Mouse (Mus musculus) forebrain, embryonic 16.5 days (tissue): ENCODE measurements around the gene Rab29. TPM values are rescaled to one million over a fixed set of nuclear protein-coding genes. Genes with fewer than 3 reads are reported as not detected.

Source experiments
- ATAC-seq: fragments of 200-750 bp; cut with Nextera tagmentation; 2 replicates; pipeline ENCODE4 v1.8.0; 2017; ENCODE audit warnings: mild to moderate bottlenecking, moderate library complexity
- H3K27ac ChIP-seq: fragments of 300-500 bp; sonication (generic); 2 replicates; pipeline ENCODE4 v1.5.1; 2014; ENCODE audit warnings: low read length, control low read depth
- H3K27me3 ChIP-seq: fragments of 300-500 bp; sonication (generic); replicated peaks from 2 replicates; pipeline ENCODE4 v1.6.1; 2014; ENCODE audit warnings: low read length; ENCODE audit not compliant: control insufficient read depth, insufficient read depth
- H3K36me3 ChIP-seq: fragments of 300-500 bp; sonication (generic); 2 replicates; pipeline ENCODE4 v1.6.1; 2014; ENCODE audit not compliant: control insufficient read depth, insufficient read depth
- H3K4me1 ChIP-seq: fragments of 300-500 bp; sonication (generic); replicated peaks from 2 replicates; pipeline ENCODE4 v1.6.1; 2014; ENCODE audit warnings: low read length; ENCODE audit not compliant: control insufficient read depth, insufficient read depth
- H3K4me2 ChIP-seq: fragments of 300-500 bp; sonication (generic); 2 replicates; pipeline ENCODE4 v1.6.1; 2014; ENCODE audit warnings: mild to moderate bottlenecking, low read length, control low read depth
- H3K4me3 ChIP-seq: fragments of 300-500 bp; sonication (generic); replicated peaks from 2 replicates; pipeline ENCODE4 v1.5.1; 2014; ENCODE audit warnings: mild to moderate bottlenecking, low read length, control low read depth
- H3K9ac ChIP-seq: fragments of 300-500 bp; sonication (generic); replicated peaks from 2 replicates; pipeline ENCODE4 v1.6.1; 2014; ENCODE audit warnings: low read depth, low read length, control low read depth
- H3K9me3 ChIP-seq: fragments of 300-500 bp; sonication (generic); 2 replicates; pipeline ENCODE4 v1.6.1; 2016; ENCODE audit warnings: low read length; ENCODE audit not compliant: control insufficient read depth
- WGBS: fragments of 180-500 bp; shearing (Covaris S2); extraction: QIAGEN DNeasy Blood & Tissue Kit; methylation state at CpG from one replicate; pipeline ENCODE4 v1.1.7; 2014; 5-methylcytosine and 5-hydroxymethylcytosine counted together
- polyA plus RNA-seq: library from polyadenylated mRNA; unstranded; fragments of >200 nt; fragmentation: Nextera tagmentation; extraction: Ambion mirVana; gene quantifications from 2 replicates; pipeline ENCODE4 v1.2.1, GENCODE M21; 2015

Rab29 gene
- polyA plus RNA-seq, 1 experiment from 2014 or later, result 8.8 TPM

GRCm38 (mm10) chr1:131827787-131828258 lies 39.2 kb upstream of the Rab29 start:
- Histone ChIP-seq H3K4me2 (peak overlapping the region; percentile 87), H3K27me3 (no peaks in the 10 kb centered on the region), H3K27ac (peak overlapping the region; percentile 67), H3K36me3 (no peaks in the 10 kb centered on the region), H3K9ac (peak overlapping the region; percentile 78), H3K9me3 (no peaks in the 10 kb centered on the region), H3K4me1 (peaks cover 34% of the 10 kb centered on the region), H3K4me3 (peak overlapping the region; percentile 72)
- peak; percentile 96 for ATAC-seq
- WGBS, result 0% methylated on average over 31 of the region's 36 CpGs

DNA sequence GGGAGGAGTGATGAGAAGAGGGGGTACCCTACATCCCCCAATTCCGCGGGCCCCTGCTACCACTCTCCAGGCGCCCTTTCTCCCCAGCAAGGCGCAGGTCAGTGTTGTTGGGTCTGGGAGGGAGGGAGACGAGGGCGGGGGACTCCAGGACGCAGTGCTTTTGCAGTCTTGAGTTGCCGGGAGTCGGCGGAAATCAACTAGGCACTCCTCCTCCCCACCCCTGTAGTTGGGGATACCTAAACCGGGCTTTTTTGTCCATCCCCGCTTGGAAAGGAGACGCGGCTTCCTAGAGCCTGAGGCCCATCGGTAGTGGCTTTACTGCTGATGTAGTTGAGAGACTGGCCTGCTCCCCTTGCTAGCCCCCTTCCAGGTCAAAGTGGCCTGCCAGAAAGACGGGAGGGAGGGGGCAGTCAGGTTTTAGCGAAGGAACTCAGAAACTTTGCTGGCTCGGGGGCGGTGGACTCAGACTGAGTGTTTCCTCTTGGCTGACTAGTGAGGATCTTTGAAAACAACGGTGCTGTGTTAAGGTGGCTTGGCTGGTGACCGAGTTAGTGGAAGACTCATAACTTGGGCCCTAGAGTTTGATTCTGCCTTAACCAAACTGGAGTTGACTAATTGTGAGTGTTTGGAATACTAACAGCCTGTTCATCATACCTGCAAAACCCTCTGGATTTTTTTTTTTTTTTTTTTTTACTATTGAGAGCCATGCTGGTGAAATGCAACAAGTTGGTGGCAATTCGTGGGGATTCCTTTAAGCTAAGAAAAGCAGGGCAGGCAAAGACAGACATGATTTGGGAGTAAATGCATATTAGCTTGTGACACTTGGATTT lies 38.5 kb upstream of the Rab29 start:
- H3K9me3 ChIP-seq, result no peaks in the 10 kb centered on the region
- H3K9ac ChIP-seq, result peak overlapping the region; percentile 65
- no peaks in the 10 kb centered on the region for H3K36me3 ChIP-seq
- peak overlapping the region; percentile 72 for H3K4me3 ChIP-seq
- H3K27ac ChIP-seq, result peak overlapping the region; percentile 67; the same call in 1 of the 2 replicates
- 1% methylated on average over 20 of the region's 22 CpGs for WGBS
- H3K27me3 ChIP-seq, result no peaks in the 10 kb centered on the region
- peak; percentile 49 for ATAC-seq
- H3K4me2 ChIP-seq, result peak overlapping the region; percentile 53
- peaks cover 34% of the 10 kb centered on the region for H3K4me1 ChIP-seq

GRCm38 (mm10) chr1:131829279-131829678 lies 37.7 kb upstream of the Rab29 start:
- Histone ChIP-seq H3K4me3 (peak overlapping the region; percentile 72), H3K27me3 (no peaks in the 10 kb centered on the region), H3K4me1 (peaks cover 34% of the 10 kb centered on the region), H3K27ac (no peak overlapping the region), H3K9ac (peak overlapping the region; percentile 30; the same call in 1 of the 2 replicates), H3K36me3 (no peaks in the 10 kb centered on the region), H3K4me2 (peak overlapping the region; percentile 53), H3K9me3 (no peaks in the 10 kb centered on the region)
- ATAC-seq, result no peak
- WGBS, result 41% methylated on average over 5 of the region's 5 CpGs

DNA sequence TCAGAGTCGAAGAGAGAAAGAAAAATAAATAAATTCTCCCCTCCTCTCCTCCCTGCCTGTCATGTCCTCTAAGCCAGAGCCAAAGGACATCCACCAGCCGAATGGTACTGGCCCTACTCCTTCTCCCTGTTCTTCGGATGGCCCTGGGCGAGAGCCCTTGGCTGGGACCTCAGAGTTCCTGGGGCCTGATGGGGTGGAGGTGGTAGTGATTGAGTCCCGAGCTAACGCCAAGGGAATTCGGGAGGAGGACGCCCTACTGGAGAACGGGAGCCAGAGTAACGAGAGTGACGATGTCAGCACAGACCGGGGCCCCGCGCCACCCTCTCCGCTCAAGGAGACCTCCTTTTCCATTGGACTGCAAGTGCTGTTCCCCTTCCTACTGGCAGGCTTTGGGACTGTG lies 36.5 kb upstream of the Rab29 start:
- Histone ChIP-seq H3K9ac (no peak overlapping the region), H3K4me3 (no peak overlapping the region), H3K36me3 (no peaks in the 10 kb centered on the region), H3K4me2 (no peak overlapping the region), H3K27ac (no peak overlapping the region), H3K9me3 (no peaks in the 10 kb centered on the region), H3K4me1 (peaks cover 34% of the 10 kb centered on the region), H3K27me3 (no peaks in the 10 kb centered on the region)
- WGBS, result 90% methylated on average over 15 of the region's 15 CpGs
- ATAC-seq, result no peak

GRCm38 (mm10) chr1:131830971-131831641 lies 35.9 kb upstream of the Rab29 start:
- H3K27me3 ChIP-seq, result no peaks in the 10 kb centered on the region
- peaks cover 34% of the 10 kb centered on the region for H3K4me1 ChIP-seq
- no peaks in the 10 kb centered on the region for H3K36me3 ChIP-seq
- H3K9ac ChIP-seq, result no peak overlapping the region
- WGBS, result 84% methylated on average over 8 of the region's 8 CpGs
- H3K9me3 ChIP-seq, result no peaks in the 10 kb centered on the region
- H3K4me2 ChIP-seq, result no peak overlapping the region
- ATAC-seq, result no peak
- H3K27ac ChIP-seq, result no peak overlapping the region
- H3K4me3 ChIP-seq, result no peak overlapping the region

GRCm38 (mm10) chr1:131837035-131837434 lies 30.0 kb upstream of the Rab29 start:
- Histone ChIP-seq H3K9me3 (no peaks in the 10 kb centered on the region), H3K36me3 (0 out of 2 replicates have a peak, but pooled peaks cover 3% of the 10 kb centered on the region), H3K4me1 (peaks cover 4% of the 10 kb centered on the region; the same call in 1 of the 2 replicates), H3K4me3 (no peak overlapping the region), H3K4me2 (no peak overlapping the region), H3K27ac (no peak overlapping the region), H3K9ac (no peak overlapping the region), H3K27me3 (no peaks in the 10 kb centered on the region)
- ATAC-seq, result no peak
- 81% methylated on average over 3 of the region's 3 CpGs for WGBS

DNA sequence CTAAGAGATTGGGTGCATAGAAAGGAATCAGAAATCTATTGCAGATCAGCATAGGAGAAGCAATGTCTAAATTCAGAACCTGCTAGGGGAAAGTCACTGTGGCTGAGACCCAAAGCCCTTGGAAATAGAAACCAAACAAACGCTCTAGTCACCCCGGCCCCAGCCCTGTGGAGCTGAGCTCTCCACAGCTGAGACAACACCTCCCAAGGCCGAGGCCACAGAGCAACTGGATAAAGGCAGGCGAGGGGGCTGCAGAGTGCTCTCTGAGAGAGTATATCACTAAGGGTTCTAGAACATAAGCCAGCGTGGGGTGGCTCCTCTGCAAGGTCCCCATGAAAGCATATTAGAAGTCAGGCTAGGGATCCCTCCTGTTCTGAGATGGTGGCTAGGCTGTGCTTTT lies 28.5 kb upstream of the Rab29 start:
- no peaks in the 10 kb centered on the region for H3K9me3 ChIP-seq
- H3K27me3 ChIP-seq, result no peaks in the 10 kb centered on the region
- H3K4me3 ChIP-seq, result no peak overlapping the region
- no peak overlapping the region for H3K27ac ChIP-seq
- H3K36me3 ChIP-seq, result 0 out of 2 replicates have a peak, but pooled peaks cover 3% of the 10 kb centered on the region
- H3K4me1 ChIP-seq, result no peaks in the 10 kb centered on the region
- no peak overlapping the region for H3K9ac ChIP-seq
- ATAC-seq, result no peak
- no peak overlapping the region for H3K4me2 ChIP-seq
- 89% methylated on average over 5 of the region's 5 CpGs for WGBS

GRCm38 (mm10) chr1:131839279-131839678 lies 27.7 kb upstream of the Rab29 start:
- Histone ChIP-seq H3K4me2 (no peak overlapping the region), H3K27ac (no peak overlapping the region), H3K4me3 (no peak overlapping the region), H3K4me1 (no peaks in the 10 kb centered on the region), H3K9ac (no peak overlapping the region), H3K27me3 (no peaks in the 10 kb centered on the region), H3K9me3 (no peaks in the 10 kb centered on the region), H3K36me3 (0 out of 2 replicates have a peak, but pooled peaks cover 3% of the 10 kb centered on the region)
- 49% methylated on average over 2 of the region's 2 CpGs for WGBS
- peak; percentile 45; the same call in 1 of the 2 replicates for ATAC-seq

- no peaks in the 10 kb centered on the region for H3K9me3 ChIP-seq
- H3K4me1 ChIP-seq, result no peaks in the 10 kb centered on the region
- no peaks in the 10 kb centered on the region for H3K27me3 ChIP-seq
- H3K36me3 ChIP-seq, result 0 out of 2 replicates have a peak, but pooled peaks cover 3% of the 10 kb centered on the region
- no peak overlapping the region for H3K27ac ChIP-seq
- ATAC-seq, result no peak
- H3K9ac ChIP-seq, result no peak overlapping the region
- no peak overlapping the region for H3K4me3 ChIP-seq
- WGBS, result 85% methylated on average over 4 of the region's 4 CpGs
- H3K4me2 ChIP-seq, result no peak overlapping the region
Measured at GRCm38 (mm10) chr1:131842221-131842620, 24.8 kb upstream of the Rab29 start.
